Mouse (Mus musculus) ES-Bruce4 (cell line): ENCODE measurements around the gene Patl2.

ENCODE experiments used
- CTCF ChIP-seq: IDR thresholded peaks from one replicate; pipeline ENCODE4 v1.8.1; 2011; ENCODE audit warnings: low read depth, low read length
- EP300 ChIP-seq: IDR thresholded peaks from 2 replicates; pipeline ENCODE4 v1.6.1; 2011; ENCODE audit warnings: low read depth, low read length; ENCODE audit not compliant: insufficient read depth
- POLR2A ChIP-seq: IDR thresholded peaks from one replicate; pipeline ENCODE4 v1.8.1; 2011; ENCODE audit warnings: low read length; ENCODE audit not compliant: insufficient read depth

GRCm38 (mm10) chr2:122164293-122164692, 21.7 kb downstream of the Patl2 start:
- TF ChIP-seq CTCF (no peak), POLR2A (no peak), EP300 (no peak)
